Mouse (Mus musculus) common myeloid progenitor, adult 5-6 weeks (primary cell): Measurements from ENCODE around the gene Akp3. TPM values are rescaled to one million over a fixed set of nuclear protein-coding genes. Genes with fewer than 3 reads are reported as not detected.

Experiments
- ATAC-seq: replicated peaks from 2 replicates; pipeline ENCODE4 v1.8.0; 2016; ENCODE audit warnings: low read depth, mild to moderate bottlenecking, moderate TSS enrichment, inconsistent platforms; ENCODE audit not compliant: poor library complexity, severe bottlenecking
- total RNA-seq: library from RNA; stranded (forward); fragments of 200-1000, 187-1606 nt; gene quantifications from 2 replicates; pipeline ENCODE4 v1.2.3, GENCODE M21; 2017

The Akp3 gene
- total RNA-seq, 1 experiment from 2014 or later = not detected

GRCm38 (mm10) chr1:87153776-87154500 is 29.2 kb downstream of the Akp3 start:
- ATAC-seq = no peak

GRCm38 (mm10) chr1:87154501-87155120 is 29.8 kb downstream of the Akp3 start:
- ATAC-seq = no peak

GRCm38 (mm10) chr1:87155531-87156198 is 30.9 kb downstream of the Akp3 start:
- no peak for ATAC-seq

- ATAC-seq = peak; percentile 27
These were observed 31.4 kb downstream of the Akp3 start, which contains the start of gene Ecel1 for GRCm38 (mm10) chr1:87156199-87156587. TSS of gene Ecel1 (minus strand) at chr1:87156521.

GRCm38 (mm10) chr1:87159396-87159795 is 34.6 kb downstream of the Akp3 start:
- no peak for ATAC-seq

- no peak for ATAC-seq
These were observed 39.5 kb downstream of the Akp3 start for GRCm38 (mm10) chr1:87164164-87164795.

- no peak for ATAC-seq
These were observed 40.0 kb downstream of the Akp3 start for GRCm38 (mm10) chr1:87164796-87165184.

GRCm38 (mm10) chr1:87170458-87170857 is 45.7 kb downstream of the Akp3 start:
- ATAC-seq = no peak

- ATAC-seq = no peak
These were observed 46.5 kb downstream of the Akp3 start for GRCm38 (mm10) chr1:87171312-87171711.

GRCm38 (mm10) chr1:87172316-87172715 is 47.5 kb downstream of the Akp3 start:
- no peak for ATAC-seq

- peak; percentile 75 for ATAC-seq
These were observed 49.5 kb downstream of the Akp3 start for GRCm38 (mm10) chr1:87174006-87174955.

- ATAC-seq = peak; percentile 92
These were observed 51.1 kb downstream of the Akp3 start for GRCm38 (mm10) chr1:87175852-87176292.

Other genes starting within 250 kb of the Akp3 start
- not detected in 2 replicates for gene Alppl2, start 35.0 kb upstream of the Akp3 start, total RNA-seq
- not detected in 2 replicates for gene Alpi, start 23.4 kb upstream of the Akp3 start, total RNA-seq
- gene Ecel1, start 31.5 kb downstream of the Akp3 start, total RNA-seq = not detected in 2 replicates
- not detected in 2 replicates for gene Prss56, start 58.3 kb downstream of the Akp3 start, total RNA-seq
- gene Chrnd, start 65.6 kb downstream of the Akp3 start, total RNA-seq = not detected in 2 replicates
- not detected in 2 replicates for gene Chrng, start 79.7 kb downstream of the Akp3 start, total RNA-seq
- 147 and 157 TPM in 2 replicates for gene Eif4e2, start 88.9 kb downstream of the Akp3 start, total RNA-seq
- gene Efhd1, start 139.4 kb downstream of the Akp3 start, total RNA-seq = not detected in 2 replicates
- 134 and 174 TPM in 2 replicates for gene Gigyf2, start 202.0 kb downstream of the Akp3 start, total RNA-seq